Mouse (Mus musculus) lung, embryonic 15.5 days (tissue): Measurements from ENCODE around the gene Lama4. TPM values are rescaled to one million over a fixed set of nuclear protein-coding genes. Genes with fewer than 3 reads are reported as not detected.

Experiments
- ATAC-seq: fragments of 200-750 bp; cut with Nextera tagmentation; 2 replicates; pipeline ENCODE4 v1.8.0; 2017; ENCODE audit warnings: moderate number of reproducible peaks, borderline replicate concordance; ENCODE audit not compliant: low FRiP score, low TSS enrichment; ENCODE audit errors: extremely low read depth
- H3K27ac ChIP-seq: fragments of 300-500 bp; sonication (generic); 2 replicates; pipeline ENCODE4 v1.5.1; 2015; ENCODE audit warnings: moderate library complexity, mild to moderate bottlenecking, inconsistent platforms
- H3K27me3 ChIP-seq: fragments of 300-500 bp; sonication (generic); 2 replicates; pipeline ENCODE4 v1.6.1; 2015; ENCODE audit warnings: inconsistent platforms
- H3K36me3 ChIP-seq: fragments of 300-500 bp; sonication (generic); 2 replicates; pipeline ENCODE4 v1.6.1; 2015; ENCODE audit warnings: inconsistent platforms
- H3K4me1 ChIP-seq: fragments of 300-500 bp; sonication (generic); 2 replicates; pipeline ENCODE4 v1.6.1; 2015; ENCODE audit warnings: inconsistent platforms
- H3K4me2 ChIP-seq: fragments of 300-500 bp; sonication (generic); 2 replicates; pipeline ENCODE4 v1.6.1; 2015; ENCODE audit warnings: inconsistent platforms, mild to moderate bottlenecking, moderate library complexity
- H3K4me3 ChIP-seq: fragments of 300-500 bp; sonication (generic); 2 replicates; pipeline ENCODE4 v1.5.1; 2015; ENCODE audit warnings: mild to moderate bottlenecking, inconsistent platforms
- H3K9ac ChIP-seq: fragments of 300-500 bp; sonication (generic); 2 replicates; pipeline ENCODE4 v1.6.1; 2015; ENCODE audit warnings: inconsistent platforms
- H3K9me3 ChIP-seq: fragments of 300-500 bp; sonication (generic); 2 replicates; pipeline ENCODE4 v1.6.1; 2016; ENCODE audit warnings: inconsistent platforms
- WGBS: fragments of 180-500 bp; shearing (Covaris S2); methylation state at CpG from one replicate; pipeline ENCODE4 v1.1.7; 2015; 5-methylcytosine and 5-hydroxymethylcytosine counted together
- polyA plus RNA-seq: library from polyadenylated mRNA; unstranded; fragments of >200 nt; fragmentation: Nextera tagmentation; extraction: Ambion mirVana; gene quantifications from 2 replicates; pipeline ENCODE4 v1.2.1, GENCODE M21; 2015

Lama4 gene
- polyA plus RNA-seq, 1 experiment from 2014 or later: 115 TPM

- no peaks in the 10 kb centered on the region for H3K9me3 ChIP-seq
- no peak overlapping the region for H3K4me3 ChIP-seq
- WGBS: 79% methylated on average over 6 of the region's 6 CpGs
- H3K9ac ChIP-seq: no peak overlapping the region
- ATAC-seq: no peak
- peaks cover 54% of the 10 kb centered on the region for H3K36me3 ChIP-seq
- H3K27ac ChIP-seq: no peak overlapping the region
- H3K4me2 ChIP-seq: no peak overlapping the region
- no peaks in the 10 kb centered on the region for H3K27me3 ChIP-seq
- no peaks in the 10 kb centered on the region for H3K4me1 ChIP-seq
Measured at GRCm38 (mm10) chr10:39029297-39030147, 64.2 kb downstream of the Lama4 start.

GRCm38 (mm10) chr10:39030148-39030685 is 64.9 kb downstream of the Lama4 start:
- Histone ChIP-seq H3K27me3 (no peaks in the 10 kb centered on the region), H3K9ac (no peak overlapping the region), H3K4me3 (no peak overlapping the region), H3K36me3 (peaks cover 54% of the 10 kb centered on the region), H3K4me2 (no peak overlapping the region), H3K27ac (no peak overlapping the region), H3K9me3 (no peaks in the 10 kb centered on the region), H3K4me1 (no peaks in the 10 kb centered on the region)
- no peak for ATAC-seq
- 86% methylated on average over 14 of the region's 14 CpGs for WGBS

GRCm38 (mm10) chr10:39039564-39039963 is 74.2 kb downstream of the Lama4 start:
- H3K9me3 ChIP-seq: no peaks in the 10 kb centered on the region
- no peak for ATAC-seq
- H3K4me1 ChIP-seq: no peaks in the 10 kb centered on the region
- no peaks in the 10 kb centered on the region for H3K27me3 ChIP-seq
- H3K4me3 ChIP-seq: no peak overlapping the region
- peaks cover 48% of the 10 kb centered on the region for H3K36me3 ChIP-seq
- no peak overlapping the region for H3K4me2 ChIP-seq
- H3K9ac ChIP-seq: no peak overlapping the region
- 54% methylated on average over 4 of the region's 4 CpGs for WGBS
- H3K27ac ChIP-seq: no peak overlapping the region

- no peak overlapping the region for H3K4me2 ChIP-seq
- H3K9me3 ChIP-seq: no peaks in the 10 kb centered on the region
- H3K4me3 ChIP-seq: no peak overlapping the region
- no peaks in the 10 kb centered on the region for H3K27me3 ChIP-seq
- H3K27ac ChIP-seq: no peak overlapping the region
- 45% methylated on average over 5 of the region's 5 CpGs for WGBS
- H3K36me3 ChIP-seq: peaks cover 50% of the 10 kb centered on the region
- H3K9ac ChIP-seq: no peak overlapping the region
- ATAC-seq: no peak
- H3K4me1 ChIP-seq: no peaks in the 10 kb centered on the region
Measured at GRCm38 (mm10) chr10:39040026-39040425, 74.7 kb downstream of the Lama4 start.

GRCm38 (mm10) chr10:39044476-39044995 is 79.2 kb downstream of the Lama4 start:
- WGBS: 40% methylated on average over 3 of the region's 3 CpGs
- Histone ChIP-seq H3K27me3 (no peaks in the 10 kb centered on the region), H3K4me1 (no peaks in the 10 kb centered on the region), H3K9ac (no peak overlapping the region), H3K27ac (no peak overlapping the region), H3K36me3 (peaks cover 51% of the 10 kb centered on the region), H3K9me3 (no peaks in the 10 kb centered on the region), H3K4me2 (no peak overlapping the region), H3K4me3 (no peak overlapping the region)
- ATAC-seq: no peak

- Histone ChIP-seq H3K9ac (no peak overlapping the region), H3K9me3 (no peaks in the 10 kb centered on the region), H3K4me1 (no peaks in the 10 kb centered on the region), H3K27ac (no peak overlapping the region), H3K36me3 (peaks cover 55% of the 10 kb centered on the region), H3K4me3 (no peak overlapping the region), H3K4me2 (no peak overlapping the region), H3K27me3 (no peaks in the 10 kb centered on the region)
- WGBS: 89% methylated on average over 1 of the region's 1 CpGs
- no peak for ATAC-seq
Measured at GRCm38 (mm10) chr10:39045111-39045510, 79.8 kb downstream of the Lama4 start.

- H3K4me2 ChIP-seq: no peak overlapping the region
- no peak overlapping the region for H3K9ac ChIP-seq
- no peaks in the 10 kb centered on the region for H3K4me1 ChIP-seq
- H3K27ac ChIP-seq: no peak overlapping the region
- 76% methylated on average over 10 of the region's 10 CpGs for WGBS
- no peak overlapping the region for H3K4me3 ChIP-seq
- no peak for ATAC-seq
- H3K27me3 ChIP-seq: no peaks in the 10 kb centered on the region
- H3K9me3 ChIP-seq: no peaks in the 10 kb centered on the region
- H3K36me3 ChIP-seq: peaks cover 57% of the 10 kb centered on the region
Measured at GRCm38 (mm10) chr10:39047775-39048174, 82.5 kb downstream of the Lama4 start.

- H3K36me3 ChIP-seq: peaks cover 56% of the 10 kb centered on the region
- H3K27me3 ChIP-seq: no peaks in the 10 kb centered on the region
- H3K9ac ChIP-seq: no peak overlapping the region
- no peak overlapping the region for H3K4me3 ChIP-seq
- H3K27ac ChIP-seq: no peak overlapping the region
- WGBS: 73% methylated on average over 8 of the region's 8 CpGs
- ATAC-seq: no peak
- no peak overlapping the region for H3K4me2 ChIP-seq
- no peaks in the 10 kb centered on the region for H3K4me1 ChIP-seq
- H3K9me3 ChIP-seq: no peaks in the 10 kb centered on the region
Measured at GRCm38 (mm10) chr10:39049581-39050294, 84.4 kb downstream of the Lama4 start.

GRCm38 (mm10) chr10:39056050-39056449 is 90.7 kb downstream of the Lama4 start:
- Histone ChIP-seq H3K36me3 (peaks cover 65% of the 10 kb centered on the region), H3K27me3 (no peaks in the 10 kb centered on the region), H3K27ac (no peak overlapping the region), H3K4me3 (no peak overlapping the region), H3K9ac (no peak overlapping the region), H3K4me1 (no peaks in the 10 kb centered on the region), H3K4me2 (no peak overlapping the region), H3K9me3 (no peaks in the 10 kb centered on the region)
- ATAC-seq: no peak
- 72% methylated on average over 5 of the region's 5 CpGs for WGBS

GRCm38 (mm10) chr10:39064732-39065131 is 99.4 kb downstream of the Lama4 start:
- peaks cover 32% of the 10 kb centered on the region for H3K36me3 ChIP-seq
- no peak overlapping the region for H3K4me2 ChIP-seq
- H3K9ac ChIP-seq: no peak overlapping the region
- 91% methylated on average over 5 of the region's 5 CpGs for WGBS
- no peaks in the 10 kb centered on the region for H3K27me3 ChIP-seq
- H3K9me3 ChIP-seq: no peaks in the 10 kb centered on the region
- no peak for ATAC-seq
- H3K4me3 ChIP-seq: no peak overlapping the region
- H3K4me1 ChIP-seq: no peaks in the 10 kb centered on the region
- H3K27ac ChIP-seq: no peak overlapping the region

- Histone ChIP-seq H3K4me1 (no peaks in the 10 kb centered on the region), H3K27ac (no peak overlapping the region), H3K4me2 (no peak overlapping the region), H3K9ac (no peak overlapping the region), H3K9me3 (no peaks in the 10 kb centered on the region), H3K27me3 (no peaks in the 10 kb centered on the region), H3K4me3 (no peak overlapping the region), H3K36me3 (peaks cover 38% of the 10 kb centered on the region)
- WGBS: 59% methylated on average over 3 of the region's 3 CpGs
- no peak for ATAC-seq
Measured at GRCm38 (mm10) chr10:39065449-39065848, 100.1 kb downstream of the Lama4 start.

- Histone ChIP-seq H3K4me2 (no peak overlapping the region), H3K27me3 (no peaks in the 10 kb centered on the region), H3K4me1 (no peaks in the 10 kb centered on the region), H3K36me3 (peaks cover 41% of the 10 kb centered on the region), H3K4me3 (no peak overlapping the region), H3K9me3 (no peaks in the 10 kb centered on the region), H3K27ac (no peak overlapping the region), H3K9ac (no peak overlapping the region)
- 75% methylated on average over 4 of the region's 4 CpGs for WGBS
- no peak for ATAC-seq
Measured at GRCm38 (mm10) chr10:39066061-39066460, 100.7 kb downstream of the Lama4 start.
